Mouse (Mus musculus) limb, embryonic 14.5 days (tissue): ENCODE data around the gene Stk17b. TPM values are rescaled to one million over a fixed set of nuclear protein-coding genes. Genes with fewer than 3 reads are reported as not detected.
"Not testable (repeated sequence)": the region's sequence is repeated elsewhere in the genome, so short reads cannot be mapped to it uniquely, and the experiment has no call there.

Source experiments
- ATAC-seq: fragments of 200-750 bp; cut with Nextera tagmentation; 2 replicates; pipeline ENCODE4 v1.8.0; 2017; ENCODE audit warnings: low read depth, moderate number of reproducible peaks, moderate TSS enrichment; ENCODE audit not compliant: low FRiP score
- DNase-seq: peaks from one replicate; pipeline ENCODE4 v3.0.0-alpha.2; 2015; ENCODE audit warnings: low spot score
- H3K27ac ChIP-seq: fragments of 300-500 bp; sonication (generic); replicated peaks from 2 replicates; pipeline ENCODE4 v1.5.1; 2014; ENCODE audit warnings: low read depth, mild to moderate bottlenecking, low read length, moderate library complexity, mixed read lengths
- H3K27me3 ChIP-seq: fragments of 300-500 bp; sonication (generic); 2 replicates; pipeline ENCODE4 v1.6.1; 2014; ENCODE audit warnings: low read length, mixed read lengths; ENCODE audit not compliant: control insufficient read depth, insufficient read depth
- H3K36me3 ChIP-seq: fragments of 300-500 bp; sonication (generic); 2 replicates; pipeline ENCODE4 v1.6.1; 2014; ENCODE audit warnings: mild to moderate bottlenecking, low read length, moderate library complexity, mixed read lengths; ENCODE audit not compliant: control insufficient read depth, insufficient read depth
- H3K4me1 ChIP-seq: fragments of 300-500 bp; sonication (generic); 2 replicates; pipeline ENCODE4 v1.6.1; 2014; ENCODE audit warnings: antibody characterized with exemption, low read length, mixed read lengths; ENCODE audit not compliant: control insufficient read depth, insufficient read depth
- H3K4me2 ChIP-seq: fragments of 300-500 bp; sonication (generic); replicated peaks from 2 replicates; pipeline ENCODE4 v1.6.1; 2014; ENCODE audit warnings: low read depth, mild to moderate bottlenecking, low read length, moderate library complexity; ENCODE audit not compliant: severe bottlenecking
- H3K4me3 ChIP-seq: fragments of 300-500 bp; sonication (generic); replicated peaks from 2 replicates; pipeline ENCODE4 v1.5.1; 2014; ENCODE audit warnings: low read length
- H3K9ac ChIP-seq: fragments of 300-500 bp; sonication (generic); 2 replicates; pipeline ENCODE4 v1.6.1; 2014; ENCODE audit warnings: mild to moderate bottlenecking, low read depth, low read length, moderate library complexity; ENCODE audit not compliant: severe bottlenecking
- H3K9me3 ChIP-seq: fragments of 300-500 bp; sonication (generic); 2 replicates; pipeline ENCODE4 v1.6.1; 2016; ENCODE audit warnings: low read length; ENCODE audit not compliant: control insufficient read depth
- POLR2A ChIP-seq: fragments of 200-500 bp; IDR thresholded peaks from 2 replicates; pipeline ENCODE4 v1.8.0; 2012; ENCODE audit warnings: inconsistent platforms, mild to moderate bottlenecking, moderate library complexity, borderline replicate concordance; ENCODE audit not compliant: insufficient read depth, insufficient read length; ENCODE audit errors: extremely low read depth
- WGBS: fragments of 180-500 bp; shearing (Covaris S2); extraction: QIAGEN DNeasy Blood & Tissue Kit; methylation state at CpG from one replicate; pipeline ENCODE4 v1.1.7; 2014; 5-methylcytosine and 5-hydroxymethylcytosine counted together
- polyA plus RNA-seq, 2 experiments: library from polyadenylated mRNA; depleted of rRNA in 1 of 2; stranded (reverse) in 1 of 2; unstranded in 1 of 2; fragments of >200 nt; fragmentation: Nextera tagmentation in 1 of 2; extraction: Ambion mirVana in 1 of 2; gene quantifications; 2 replicates each; pipeline versions ENCODE4 v1.2.1 to v1.2.3; 2012 to 2014

The Stk17b gene
- polyA plus RNA-seq, 2 experiments = 6.4 to 14.7 TPM

- Histone ChIP-seq H3K4me3 (no peak overlapping the region), H3K27ac (no peak overlapping the region), H3K9me3 (no peaks in the 10 kb centered on the region), H3K36me3 (peaks cover 12% of the 10 kb centered on the region), H3K9ac (no peak overlapping the region), H3K4me1 (no peaks in the 10 kb centered on the region), H3K27me3 (no peaks in the 10 kb centered on the region), H3K4me2 (no peak overlapping the region)
- DNase-seq = no peak
- TF ChIP-seq POLR2A = no peak
- no peak for ATAC-seq
- 87% methylated on average over 2 of the region's 2 CpGs for WGBS
These were observed 18.9 kb downstream of the Stk17b start for GRCm38 (mm10) chr1:53766112-53766511.

- Histone ChIP-seq H3K27ac (no peak overlapping the region), H3K9me3 (no peaks in the 10 kb centered on the region), H3K4me1 (no peaks in the 10 kb centered on the region), H3K36me3 (no peaks in the 10 kb centered on the region), H3K27me3 (no peaks in the 10 kb centered on the region), H3K4me2 (no peak overlapping the region), H3K9ac (no peak overlapping the region), H3K4me3 (no peak overlapping the region)
- no peak for TF ChIP-seq POLR2A
- WGBS = 89% methylated on average over 4 of the region's 4 CpGs
- DNase-seq (no peak), ATAC-seq (no peak)
These were observed 27.7 kb downstream of the Stk17b start for GRCm38 (mm10) chr1:53757316-53757715.

- not testable (repeated sequence) for H3K4me2 ChIP-seq, H3K27ac ChIP-seq, H3K4me1 ChIP-seq, H3K9ac ChIP-seq, ATAC-seq, H3K27me3 ChIP-seq, DNase-seq, H3K9me3 ChIP-seq, H3K36me3 ChIP-seq, H3K4me3 ChIP-seq
- 89% methylated on average over 2 of the region's 2 CpGs for WGBS
These were observed 31.5 kb downstream of the Stk17b start for GRCm38 (mm10) chr1:53753501-53753900.

- Histone ChIP-seq H3K4me1 (no peaks in the 10 kb centered on the region), H3K9me3 (no peaks in the 10 kb centered on the region), H3K27me3 (no peaks in the 10 kb centered on the region), H3K9ac (no peak overlapping the region), H3K4me2 (no peak overlapping the region), H3K36me3 (no peaks in the 10 kb centered on the region), H3K4me3 (no peak overlapping the region), H3K27ac (no peak overlapping the region)
- no peak for DNase-seq
- ATAC-seq = no peak
- no peak for TF ChIP-seq POLR2A
- 78% methylated on average over 1 of the region's 1 CpGs for WGBS
These were observed 33.9 kb downstream of the Stk17b start for GRCm38 (mm10) chr1:53751144-53751543.

GRCm38 (mm10) chr1:53750697-53751096, 34.3 kb downstream of the Stk17b start:
- H3K36me3 ChIP-seq, ATAC-seq, H3K4me1 ChIP-seq, H3K4me3 ChIP-seq, H3K27ac ChIP-seq, H3K27me3 ChIP-seq, H3K4me2 ChIP-seq, H3K9ac ChIP-seq, DNase-seq, H3K9me3 ChIP-seq: not testable (repeated sequence)
- WGBS = 93% methylated on average over 7 of the region's 7 CpGs

GRCm38 (mm10) chr1:53749881-53750385, 35.1 kb downstream of the Stk17b start:
- H3K4me1 ChIP-seq, H3K4me2 ChIP-seq, H3K27me3 ChIP-seq, H3K36me3 ChIP-seq, H3K9me3 ChIP-seq, H3K27ac ChIP-seq, DNase-seq, H3K4me3 ChIP-seq, ATAC-seq, H3K9ac ChIP-seq: not testable (repeated sequence)
- 54% methylated on average over 1 of the region's 1 CpGs for WGBS
